Mouse (Mus musculus) layer of hippocampus, adult 8-10 months (tissue): ENCODE results near the gene Fbxo40. TPM values are rescaled to one million over a fixed set of nuclear protein-coding genes. Genes with fewer than 3 reads are reported as not detected.

Experiments used
- DNase-seq, 2 experiments: peaks; one replicate each; pipeline ENCODE4 v3.0.0; 2022; ENCODE audit warnings: low spot score in 2 of 2
- total RNA-seq, 4 experiments: library from RNA; stranded (reverse); gene quantifications; 2 replicates each; pipeline ENCODE4 v1.2.4; 2022

Gene Fbxo40
- total RNA-seq, 4 experiments from 2014 or later, result 0.16 to 0.28 (median 0.20) TPM; not detected in 1

- DNase-seq, result no peak
Measured at GRCm38 (mm10) chr16:36946459-36947159, 43.7 kb downstream of the Fbxo40 start.

- peak in 1 of 2 experiments; percentile 14 for DNase-seq
Measured at GRCm38 (mm10) chr16:36944895-36945424, 45.3 kb downstream of the Fbxo40 start.

GRCm38 (mm10) chr16:36943591-36943990 lies 46.7 kb downstream of the Fbxo40 start:
- DNase-seq, result no peak

GRCm38 (mm10) chr16:36941895-36942294 lies 48.4 kb downstream of the Fbxo40 start:
- no peak for DNase-seq

- no peak for DNase-seq
Measured at GRCm38 (mm10) chr16:36941137-36941727, 49.0 kb downstream of the Fbxo40 start.

GRCm38 (mm10) chr16:36935814-36936213 lies 54.5 kb downstream of the Fbxo40 start:
- DNase-seq, result no peak

GRCm38 (mm10) chr16:36934841-36935620 lies 55.2 kb downstream of the Fbxo40 start, which contains the start of gene Hcls1:
Gene Hcls1 (plus strand): TSS chr16:36934983.
- no peak for DNase-seq

GRCm38 (mm10) chr16:36934131-36934840 lies 56.0 kb downstream of the Fbxo40 start:
- no peak for DNase-seq

- DNase-seq, result no peak
Measured at GRCm38 (mm10) chr16:36932546-36932945, 57.7 kb downstream of the Fbxo40 start.

GRCm38 (mm10) chr16:36931976-36932375 lies 58.3 kb downstream of the Fbxo40 start:
- DNase-seq, result no peak

- DNase-seq, result no peak
Measured at GRCm38 (mm10) chr16:36931381-36931780, 58.9 kb downstream of the Fbxo40 start.

GRCm38 (mm10) chr16:36930231-36931136 lies 59.8 kb downstream of the Fbxo40 start:
- no peak for DNase-seq

GRCm38 (mm10) chr16:36929216-36929615 lies 61.1 kb downstream of the Fbxo40 start:
- no peak for DNase-seq

GRCm38 (mm10) chr16:36928106-36928500 lies 62.2 kb downstream of the Fbxo40 start:
- DNase-seq, result no peak

GRCm38 (mm10) chr16:36927495-36928105 lies 62.7 kb downstream of the Fbxo40 start:
- no peak for DNase-seq

- DNase-seq, result no peak
Measured at GRCm38 (mm10) chr16:36926514-36927447, 63.5 kb downstream of the Fbxo40 start.

- no peak for DNase-seq
Measured at GRCm38 (mm10) chr16:36925797-36926196, 64.5 kb downstream of the Fbxo40 start.

- no peak for DNase-seq
Measured at GRCm38 (mm10) chr16:36925351-36925750, 64.9 kb downstream of the Fbxo40 start.

- no peak for DNase-seq
Measured at GRCm38 (mm10) chr16:36924312-36924711, 66.0 kb downstream of the Fbxo40 start.
